Mouse (Mus musculus): ENCODE measurements around the gene Lhx9. TPM values are rescaled to one million over a fixed set of nuclear protein-coding genes. Genes with fewer than 3 reads are reported as not detected.
"Not testable (repeated sequence)": the region's sequence is repeated elsewhere in the genome, so short reads cannot be mapped to it uniquely, and the experiment has no call there.

Lhx9 gene
- polyA plus RNA-seq (2016; fragmentation: Nextera tagmentation; extraction: Ambion mirVana), result 22.7 and 25.8 TPM in 2 replicates

GRCm38 (mm10) chr1:138848511-138849109, at the start of gene Lhx9:
Gene Lhx9 (minus strand): TSS chr1:138848577.
- peak; percentile 71 for ATAC-seq (ENCODE audit: low FRiP score)
- H3K36me3 ChIP-seq, result no peaks in the 10 kb centered on the region
- peak within 1 kb of the TSS; percentile 35 for H3K4me3 ChIP-seq
- under 1% methylated on average over 33 of the region's 33 CpGs for WGBS
- peak within 1 kb of the TSS; percentile 56 for H3K4me2 ChIP-seq (replicated peaks)
- no peaks in the 10 kb centered on the region for H3K9me3 ChIP-seq (replicated peaks)
- H3K27me3 ChIP-seq, result peaks cover 78% of the 10 kb centered on the region
- peaks cover 23% of the 10 kb centered on the region for H3K4me1 ChIP-seq
- peak within 1 kb of the TSS; percentile 67 for H3K27ac ChIP-seq
- H3K9ac ChIP-seq, result peak within 1 kb of the TSS; percentile 36; the same call in 1 of the 2 replicates

- no peak overlapping the region for H3K9ac ChIP-seq
- no peak for ATAC-seq (ENCODE audit: low FRiP score)
- no peak overlapping the region for H3K27ac ChIP-seq
- no peaks in the 10 kb centered on the region for H3K4me1 ChIP-seq
- H3K4me3 ChIP-seq, result no peak overlapping the region
- H3K27me3 ChIP-seq, result no peaks in the 10 kb centered on the region
- no peak overlapping the region for H3K4me2 ChIP-seq (replicated peaks)
- 84% methylated on average over 3 of the region's 3 CpGs for WGBS
- H3K9me3 ChIP-seq (replicated peaks), result no peaks in the 10 kb centered on the region
- H3K36me3 ChIP-seq, result no peaks in the 10 kb centered on the region
These were observed 47.7 kb upstream of the Lhx9 start for GRCm38 (mm10) chr1:138896088-138896487.

- no peaks in the 10 kb centered on the region for H3K36me3 ChIP-seq
- ATAC-seq (ENCODE audit: low FRiP score), result no peak
- WGBS, result 95% methylated on average over 14 of the region's 14 CpGs
These were observed 29.3 kb upstream of the Lhx9 start for GRCm38 (mm10) chr1:138877470-138878254.

GRCm38 (mm10) chr1:138876371-138877045, 28.1 kb upstream of the Lhx9 start:
- no peaks in the 10 kb centered on the region for H3K36me3 ChIP-seq
- no peaks in the 10 kb centered on the region for H3K27me3 ChIP-seq
- H3K4me3 ChIP-seq, result no peak overlapping the region
- H3K9me3 ChIP-seq (replicated peaks), result 0 out of 2 replicates have a peak, but pooled peaks cover 5% of the 10 kb centered on the region
- no peak overlapping the region for H3K9ac ChIP-seq
- H3K4me2 ChIP-seq (replicated peaks), result no peak overlapping the region
- no peak overlapping the region for H3K27ac ChIP-seq
- H3K4me1 ChIP-seq, result no peaks in the 10 kb centered on the region
- WGBS, result 76% methylated on average over 16 of the region's 16 CpGs
- no peak for ATAC-seq (ENCODE audit: low FRiP score)

More at GRCm38 (mm10) chr1:138877470-138878254, 29.3 kb upstream of the Lhx9 start:
- H3K27ac ChIP-seq, result no peak overlapping the region
- no peaks in the 10 kb centered on the region for H3K4me1 ChIP-seq
- no peak overlapping the region for H3K4me3 ChIP-seq
- no peak overlapping the region for H3K9ac ChIP-seq
- 0 out of 2 replicates have a peak, but pooled peaks cover 5% of the 10 kb centered on the region for H3K9me3 ChIP-seq (replicated peaks)
- H3K4me2 ChIP-seq (replicated peaks), result no peak overlapping the region
- no peaks in the 10 kb centered on the region for H3K27me3 ChIP-seq

- not testable (repeated sequence) for H3K36me3 ChIP-seq; H3K4me1 ChIP-seq; H3K9me3 ChIP-seq (replicated peaks); H3K27me3 ChIP-seq
- H3K27ac ChIP-seq, result peak within 1 kb of the TSS; percentile 76
- 0% methylated on average over 41 of the region's 79 CpGs for WGBS
- ATAC-seq (ENCODE audit: low FRiP score), result peak; percentile 99
- H3K9ac ChIP-seq, result peak within 1 kb of the TSS; percentile 58; the same call in 1 of the 2 replicates
- peak within 1 kb of the TSS; percentile 33 for H3K4me2 ChIP-seq (replicated peaks)
- peak within 1 kb of the TSS; percentile 42 for H3K4me3 ChIP-seq
These were observed 7.9 kb upstream of the Lhx9 start, which contains the start of gene 2310009B15Rik for GRCm38 (mm10) chr1:138856101-138856950. Gene 2310009B15Rik (minus strand): TSS chr1:138856852.

GRCm38 (mm10) chr1:138850823-138851222, 2.4 kb upstream of the Lhx9 start:
- Histone ChIP-seq H3K9me3 (replicated peaks) (no peaks in the 10 kb centered on the region), H3K36me3 (no peaks in the 10 kb centered on the region), H3K9ac (no peak overlapping the region), H3K4me1 (peaks cover 16% of the 10 kb centered on the region), H3K4me3 (no peak overlapping the region), H3K27me3 (peaks cover 57% of the 10 kb centered on the region), H3K4me2 (replicated peaks) (no peak overlapping the region), H3K27ac (no peak overlapping the region)
- no peak for ATAC-seq (ENCODE audit: low FRiP score)
- 91% methylated on average over 1 of the region's 1 CpGs for WGBS

- WGBS, result 38% methylated on average over 2 of the region's 4 CpGs
- Histone ChIP-seq H3K36me3 (no peaks in the 10 kb centered on the region), H3K27me3 (peaks cover 63% of the 10 kb centered on the region), H3K4me1 (peaks cover 16% of the 10 kb centered on the region), H3K4me3 (no peak overlapping the region), H3K4me2 (replicated peaks) (no peak overlapping the region), H3K9ac (no peak overlapping the region), H3K27ac (no peak overlapping the region), H3K9me3 (replicated peaks) (no peaks in the 10 kb centered on the region)
- no peak for ATAC-seq (ENCODE audit: low FRiP score)
These were observed 1.8 kb upstream of the Lhx9 start for GRCm38 (mm10) chr1:138850161-138850539.

- Histone ChIP-seq H3K27ac (no peak overlapping the region), H3K4me1 (peaks cover 16% of the 10 kb centered on the region), H3K9ac (no peak overlapping the region), H3K4me2 (replicated peaks) (no peak overlapping the region), H3K36me3 (no peaks in the 10 kb centered on the region), H3K27me3 (peaks cover 68% of the 10 kb centered on the region), H3K9me3 (replicated peaks) (no peaks in the 10 kb centered on the region), H3K4me3 (no peak overlapping the region)
- WGBS, result 7% methylated on average over 8 of the region's 8 CpGs
- ATAC-seq (ENCODE audit: low FRiP score), result no peak
These were observed 1.3 kb upstream of the Lhx9 start for GRCm38 (mm10) chr1:138849531-138850160.

GRCm38 (mm10) chr1:138848026-138848425, 351 bp downstream of the Lhx9 start:
- ATAC-seq (ENCODE audit: low FRiP score), result peak; percentile 33
- Histone ChIP-seq H3K4me2 (replicated peaks) (peak overlapping the region; percentile 56), H3K27me3 (peaks cover 84% of the 10 kb centered on the region), H3K4me3 (peak overlapping the region; percentile 35), H3K9me3 (replicated peaks) (no peaks in the 10 kb centered on the region), H3K36me3 (no peaks in the 10 kb centered on the region), H3K9ac (peak overlapping the region; percentile 36; the same call in 1 of the 2 replicates), H3K4me1 (peaks cover 27% of the 10 kb centered on the region), H3K27ac (peak overlapping the region; percentile 67)
- WGBS, result 0% methylated on average over 16 of the region's 16 CpGs

- under 1% methylated on average over 21 of the region's 21 CpGs for WGBS
- no peaks in the 10 kb centered on the region for H3K9me3 ChIP-seq (replicated peaks)
- H3K27me3 ChIP-seq, result peaks cover 87% of the 10 kb centered on the region
- no peak for ATAC-seq (ENCODE audit: low FRiP score)
- H3K4me2 ChIP-seq (replicated peaks), result peak overlapping the region; percentile 6; the same call in 1 of the 2 replicates
- H3K27ac ChIP-seq, result peak overlapping the region; percentile 48; the same call in 1 of the 2 replicates
- peaks cover 31% of the 10 kb centered on the region for H3K4me1 ChIP-seq
- H3K9ac ChIP-seq, result 0 out of 2 replicates have a peak overlapping the region, but pooled peaks have one; percentile 32
- peak overlapping the region; percentile 35 for H3K4me3 ChIP-seq
- H3K36me3 ChIP-seq, result no peaks in the 10 kb centered on the region
These were observed 1.2 kb downstream of the Lhx9 start for GRCm38 (mm10) chr1:138847146-138847545.

GRCm38 (mm10) chr1:138846581-138846980, 1.8 kb downstream of the Lhx9 start:
- Histone ChIP-seq H3K4me3 (peak overlapping the region; percentile 35), H3K4me2 (replicated peaks) (0 out of 2 replicates have a peak overlapping the region, but pooled peaks have one; percentile 6), H3K36me3 (no peaks in the 10 kb centered on the region), H3K4me1 (peaks cover 37% of the 10 kb centered on the region), H3K9ac (peak overlapping the region; percentile 32; the same call in 1 of the 2 replicates), H3K27me3 (peaks cover 85% of the 10 kb centered on the region), H3K9me3 (replicated peaks) (no peaks in the 10 kb centered on the region), H3K27ac (peak overlapping the region; percentile 56)
- ATAC-seq (ENCODE audit: low FRiP score), result no peak
- under 1% methylated on average over 9 of the region's 9 CpGs for WGBS

All from hindbrain, embryonic 12.5 days (tissue).